Mouse (Mus musculus) liver, postnatal 0 days (tissue): Measurements from ENCODE around the gene Cyb5r3.

Experiments used
- CTCF ChIP-seq: sonication (generic); IDR thresholded peaks from 2 replicates; pipeline ENCODE4 v1.5.1; 2016; ENCODE audit warnings: antibody characterized with exemption, low read depth
- EP300 ChIP-seq: IDR thresholded peaks from 2 replicates; pipeline ENCODE4 v1.6.1; 2016; ENCODE audit warnings: antibody characterized with exemption, low read depth, mild to moderate bottlenecking

DNA sequence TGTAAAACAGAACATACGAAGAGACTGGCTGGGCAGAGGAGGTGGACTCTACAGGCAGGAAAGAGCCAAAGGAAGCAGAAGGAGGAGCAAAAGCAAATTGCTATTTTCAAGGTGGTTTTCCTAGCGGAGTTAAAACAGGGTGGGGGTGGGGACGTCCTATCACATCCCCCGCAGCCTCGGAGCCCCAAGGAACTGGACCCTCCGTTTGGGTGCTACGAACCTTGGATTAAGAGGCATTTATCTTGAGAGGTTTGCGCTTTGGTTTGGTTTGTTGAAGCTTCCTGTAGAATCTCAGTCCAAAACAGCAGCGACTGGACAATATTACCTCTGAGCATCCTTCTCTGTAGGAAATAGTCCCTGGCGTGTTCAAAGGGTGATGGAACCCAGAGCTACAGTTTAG lies 37.3 kb upstream of the Cyb5r3 start:
- TF ChIP-seq CTCF (no peak), EP300 (no peak)
